ENCODE assay signal across 8 mouse cellular contexts in genomic region chr9:58651993-58652392, GRCm38 (mm10).
DNase-seq lines count a peak whose midpoint lies in the region; ATAC-seq and TF ChIP-seq lines count a peak whose summit lies in the region.

No protein-coding gene starts in this region.

- H3K4me3 ChIP-seq in midbrain, postnatal 0 days (ENCODE audit: low read depth, low read length): no peak overlapping the region
- no peak overlapping the region for H3K4me3 ChIP-seq in midbrain, embryonic 13.5 days (replicated peaks)
- no peak overlapping the region for H3K4me3 ChIP-seq in liver, postnatal 0 days (ENCODE audit: low read depth, low read length)

- no peak for ATAC-seq in midbrain, postnatal 0 days (ENCODE audit: low FRiP score)
- ATAC-seq in midbrain, embryonic 13.5 days: no peak
- no peak for ATAC-seq in liver, postnatal 0 days

- peak; percentile 72 for DNase-seq in heart, adult 8-10 months (ENCODE audit: low spot score)
- no peak for DNase-seq in heart, adult 11 months
- DNase-seq in midbrain, postnatal 0 days (ENCODE audit: low spot score): peak; percentile 91
- DNase-seq in c-Kit-positive CD71-positive TER-119-negative erythroid progenitor cells, embryonic 14.5 days (ENCODE audit: low read depth): peak; percentile 66
- no peak for DNase-seq in liver, postnatal 0 days
- no peak for DNase-seq in spleen, adult 12 weeks (ENCODE audit: low spot score)
- DNase-seq in frontal cortex, postnatal 10 days (ENCODE audit: low spot score in 2 of 2): no peak

- H3K9me3 ChIP-seq in midbrain, postnatal 0 days (ENCODE audit: low read length): no peaks in the 10 kb centered on the region
- H3K9me3 ChIP-seq in midbrain, embryonic 13.5 days: no peaks in the 10 kb centered on the region
- no peaks in the 10 kb centered on the region for H3K9me3 ChIP-seq in liver, postnatal 0 days (ENCODE audit: low read length)

- H3K9ac ChIP-seq in midbrain, postnatal 0 days (replicated peaks; ENCODE audit: low read length, poor library complexity, severe bottlenecking): no peak overlapping the region
- H3K9ac ChIP-seq in midbrain, embryonic 13.5 days (replicated peaks): no peak overlapping the region
- no peak overlapping the region for H3K9ac ChIP-seq in liver, postnatal 0 days (replicated peaks)

- no peaks in the 10 kb centered on the region for H3K4me1 ChIP-seq in midbrain, postnatal 0 days (ENCODE audit: insufficient read depth, low read length)
- 0 out of 2 replicates have a peak, but pooled peaks cover 4% of the 10 kb centered on the region for H3K4me1 ChIP-seq in midbrain, embryonic 13.5 days (replicated peaks)
- H3K4me1 ChIP-seq in liver, postnatal 0 days (ENCODE audit: insufficient read depth): peaks cover 4% of the 10 kb centered on the region; the same call in 1 of the 2 replicates

- peak overlapping the region; percentile 21; the same call in 1 of the 2 replicates for H3K27ac ChIP-seq in midbrain, postnatal 0 days (ENCODE audit: low read depth, low read length)
- no peak overlapping the region for H3K27ac ChIP-seq in midbrain, embryonic 13.5 days
- no peak overlapping the region for H3K27ac ChIP-seq in liver, postnatal 0 days (ENCODE audit: low read depth)

- 50% methylated on average over 4 of the region's 4 CpGs for WGBS in midbrain, postnatal 0 days
- WGBS in midbrain, embryonic 13.5 days: 60% methylated on average over 4 of the region's 4 CpGs
- WGBS in liver, postnatal 0 days (ENCODE audit: insufficient replicate concordance): 54% methylated on average over 4 of the region's 4 CpGs

- no peak overlapping the region for H3K4me2 ChIP-seq in midbrain, postnatal 0 days (ENCODE audit: low read depth, low read length, poor library complexity, severe bottlenecking)
- no peak overlapping the region for H3K4me2 ChIP-seq in midbrain, embryonic 13.5 days (replicated peaks)
- no peak overlapping the region for H3K4me2 ChIP-seq in liver, postnatal 0 days (ENCODE audit: low read depth, low read length)

- no peak for TF ChIP-seq EP300 in liver, postnatal 0 days (IDR thresholded peaks at IDR 0.05; ENCODE audit: low read depth)

- no peaks in the 10 kb centered on the region for H3K36me3 ChIP-seq in midbrain, postnatal 0 days (ENCODE audit: insufficient read depth, low read length)
- H3K36me3 ChIP-seq in midbrain, embryonic 13.5 days: no peaks in the 10 kb centered on the region
- H3K36me3 ChIP-seq in liver, postnatal 0 days (replicated peaks; ENCODE audit: insufficient read depth, low read length): peaks cover 36% of the 10 kb centered on the region

- no peaks in the 10 kb centered on the region for H3K27me3 ChIP-seq in midbrain, postnatal 0 days (ENCODE audit: insufficient read depth, low read length)
- no peaks in the 10 kb centered on the region for H3K27me3 ChIP-seq in midbrain, embryonic 13.5 days
- H3K27me3 ChIP-seq in liver, postnatal 0 days (ENCODE audit: insufficient read depth, low read length): no peaks in the 10 kb centered on the region

- peak; percentile 78 for TF ChIP-seq CTCF in midbrain, postnatal 0 days (IDR thresholded peaks at IDR 0.05)
- peak; percentile 70 for TF ChIP-seq CTCF in liver, postnatal 0 days (IDR thresholded peaks at IDR 0.05; ENCODE audit: low read depth)

Comparison
In these comparisons a context has a peak if more than half of its experiments do, and no peak if none do; other contexts are left out.
1. DNase-seq: peak in heart, adult 8-10 months (single experiment), midbrain, postnatal 0 days (single experiment) and c-Kit-positive CD71-positive TER-119-negative erythroid progenitor cells, embryonic 14.5 days (single experiment); none in heart, adult 11 months (single experiment), liver, postnatal 0 days (single experiment), spleen, adult 12 weeks (single experiment) and frontal cortex, postnatal 10 days (0 of 2).